In genomic region chr10:111789264-111789663, GRCm38 (mm10) we compare ENCODE assay signal across 23 mouse cellular contexts.
DNase-seq lines count a peak whose midpoint lies in the region; ATAC-seq and TF ChIP-seq lines count a peak whose summit lies in the region.
"Had no signal": no experiment of that assay in that cellular context is flagged by ENCODE, and none has a peak within 500 bp of the region (broad histone marks: within the 10 kb centered on the region; RNA-seq: fewer than 3 reads in every experiment).

No protein-coding gene starts in this region.

- no peak for TF ChIP-seq POLR2A in limb, embryonic 14.5 days (IDR thresholded peaks at IDR 0.05; ENCODE audit: borderline replicate concordance, extremely low read depth, insufficient read depth, insufficient read length)

- DNase-seq in heart, adult 11 months: peak; percentile 35
- DNase-seq in heart, postnatal 14 days: no peak
- DNase-seq in limb, embryonic 14.5 days (ENCODE audit: low spot score): peak; percentile 33
- no peak for DNase-seq in frontal cortex, adult 2 months (ENCODE audit: extremely low spot score in 1 of 2, low spot score in 1 of 2)
- DNase-seq: adrenal gland, adult 8-10 months; adrenal gland, postnatal 14 days; adrenal gland, postnatal 36 days; B cell, adult 2 months; cerebellum, adult 11-12 months; cerebellum, adult 2 months; cerebellum, adult 9-10 months; cerebellum, postnatal 10 days; cerebellum, postnatal 25 days had no signal

- no peak overlapping the region for H3K27ac ChIP-seq in limb, embryonic 12.5 days
- H3K27ac ChIP-seq in limb, embryonic 14.5 days (replicated peaks; ENCODE audit: low read depth, low read length): no peak overlapping the region
- H3K27ac ChIP-seq: embryonic facial prominence, embryonic 10.5 days; embryonic facial prominence, embryonic 12.5 days; forebrain, embryonic 13.5 days; forebrain, embryonic 15.5 days had no signal

- peaks cover 36% of the 10 kb centered on the region for H3K4me1 ChIP-seq in limb, embryonic 12.5 days (replicated peaks)
- peaks cover 8% of the 10 kb centered on the region; the same call in 1 of the 2 replicates for H3K4me1 ChIP-seq in limb, embryonic 14.5 days (ENCODE audit: control insufficient read depth, insufficient read depth, low read length)
- H3K4me1 ChIP-seq: forebrain, embryonic 13.5 days; forebrain, embryonic 15.5 days had no signal

- intact Hi-C loops in heart, postnatal 14 days (cut with DNase I): no loop called here

- H3K4me3 ChIP-seq in limb, embryonic 12.5 days (replicated peaks): no peak overlapping the region
- H3K4me3 ChIP-seq in limb, embryonic 14.5 days (replicated peaks; ENCODE audit: low read length): no peak overlapping the region
- H3K4me3 ChIP-seq: embryonic facial prominence, embryonic 10.5 days; embryonic facial prominence, embryonic 12.5 days; forebrain, embryonic 13.5 days; forebrain, embryonic 15.5 days had no signal

- ATAC-seq in limb, embryonic 12.5 days (ENCODE audit: insufficient number of reproducible peaks, insufficient read depth, low FRiP score, low TSS enrichment, low read depth): peak; percentile 66
- ATAC-seq in limb, embryonic 14.5 days (ENCODE audit: low FRiP score, low read depth): peak; percentile 53; the same call in 1 of the 2 replicates
- ATAC-seq: activated CD4-positive, CD25-positive, alpha-beta regulatory T cell, adult 4 months; CD4-positive, CD25-positive, alpha-beta regulatory T cell, adult 4 months; forebrain, embryonic 13.5 days; forebrain, embryonic 15.5 days; Patski had no signal

- H3K4me2 ChIP-seq in limb, embryonic 12.5 days: no peak overlapping the region
- no peak overlapping the region for H3K4me2 ChIP-seq in limb, embryonic 14.5 days (replicated peaks; ENCODE audit: low read depth, low read length, severe bottlenecking)
- H3K4me2 ChIP-seq: embryonic facial prominence, embryonic 12.5 days; forebrain, embryonic 13.5 days; forebrain, embryonic 15.5 days had no signal

- no peaks in the 10 kb centered on the region for H3K27me3 ChIP-seq in limb, embryonic 12.5 days
- H3K27me3 ChIP-seq in limb, embryonic 14.5 days (ENCODE audit: control insufficient read depth, insufficient read depth, low read length): no peaks in the 10 kb centered on the region
- H3K27me3 ChIP-seq: CH12.LX; embryonic facial prominence, embryonic 12.5 days; forebrain, embryonic 13.5 days; forebrain, embryonic 15.5 days; Patski had no signal

- no peaks in the 10 kb centered on the region for H3K9me3 ChIP-seq in limb, embryonic 12.5 days
- H3K9me3 ChIP-seq in limb, embryonic 14.5 days (ENCODE audit: control insufficient read depth, low read length): no peaks in the 10 kb centered on the region
- H3K9me3 ChIP-seq: embryonic facial prominence, embryonic 10.5 days; embryonic facial prominence, embryonic 12.5 days; forebrain, embryonic 13.5 days; forebrain, embryonic 15.5 days; G1E had no signal

- H3K9ac ChIP-seq in limb, embryonic 12.5 days (replicated peaks): no peak overlapping the region
- H3K9ac ChIP-seq in limb, embryonic 14.5 days (ENCODE audit: low read depth, low read length, severe bottlenecking): no peak overlapping the region
- H3K9ac ChIP-seq: embryonic facial prominence, embryonic 12.5 days; forebrain, embryonic 13.5 days; forebrain, embryonic 15.5 days had no signal

- 48% methylated on average over 9 of the region's 9 CpGs for WGBS in limb, embryonic 12.5 days
- 33% methylated on average over 9 of the region's 9 CpGs for WGBS in limb, embryonic 14.5 days

- H3K36me3 ChIP-seq in limb, embryonic 12.5 days: no peaks in the 10 kb centered on the region
- no peaks in the 10 kb centered on the region for H3K36me3 ChIP-seq in limb, embryonic 14.5 days (ENCODE audit: control insufficient read depth, insufficient read depth, low read length)
- H3K36me3 ChIP-seq: embryonic facial prominence, embryonic 10.5 days; embryonic facial prominence, embryonic 12.5 days; forebrain, embryonic 15.5 days; G1E had no signal

Comparison
In these comparisons a context has a peak if more than half of its experiments do, and no peak if none do; other contexts are left out.
1. DNase-seq: peak in heart, adult 11 months (single experiment) and limb, embryonic 14.5 days (single experiment); none in heart, postnatal 14 days (0 of 2) and frontal cortex, adult 2 months (0 of 2).